Mouse (Mus musculus) limb, embryonic 14.5 days (tissue): Measurements from ENCODE around the gene Gsx1. TPM values are rescaled to one million over a fixed set of nuclear protein-coding genes. Genes with fewer than 3 reads are reported as not detected.

Source experiments
- ATAC-seq: fragments of 200-750 bp; cut with Nextera tagmentation; 2 replicates; pipeline ENCODE4 v1.8.0; 2017; ENCODE audit warnings: low read depth, moderate number of reproducible peaks, moderate TSS enrichment; ENCODE audit not compliant: low FRiP score
- DNase-seq: peaks from one replicate; pipeline ENCODE4 v3.0.0-alpha.2; 2015; ENCODE audit warnings: low spot score
- H3K27ac ChIP-seq: fragments of 300-500 bp; sonication (generic); replicated peaks from 2 replicates; pipeline ENCODE4 v1.5.1; 2014; ENCODE audit warnings: low read depth, mild to moderate bottlenecking, low read length, moderate library complexity, mixed read lengths
- H3K27me3 ChIP-seq: fragments of 300-500 bp; sonication (generic); 2 replicates; pipeline ENCODE4 v1.6.1; 2014; ENCODE audit warnings: low read length, mixed read lengths; ENCODE audit not compliant: control insufficient read depth, insufficient read depth
- H3K36me3 ChIP-seq: fragments of 300-500 bp; sonication (generic); 2 replicates; pipeline ENCODE4 v1.6.1; 2014; ENCODE audit warnings: mild to moderate bottlenecking, low read length, moderate library complexity, mixed read lengths; ENCODE audit not compliant: control insufficient read depth, insufficient read depth
- H3K4me1 ChIP-seq: fragments of 300-500 bp; sonication (generic); 2 replicates; pipeline ENCODE4 v1.6.1; 2014; ENCODE audit warnings: antibody characterized with exemption, low read length, mixed read lengths; ENCODE audit not compliant: control insufficient read depth, insufficient read depth
- H3K4me2 ChIP-seq: fragments of 300-500 bp; sonication (generic); replicated peaks from 2 replicates; pipeline ENCODE4 v1.6.1; 2014; ENCODE audit warnings: low read depth, mild to moderate bottlenecking, low read length, moderate library complexity; ENCODE audit not compliant: severe bottlenecking
- H3K4me3 ChIP-seq: fragments of 300-500 bp; sonication (generic); replicated peaks from 2 replicates; pipeline ENCODE4 v1.5.1; 2014; ENCODE audit warnings: low read length
- H3K9ac ChIP-seq: fragments of 300-500 bp; sonication (generic); 2 replicates; pipeline ENCODE4 v1.6.1; 2014; ENCODE audit warnings: mild to moderate bottlenecking, low read depth, low read length, moderate library complexity; ENCODE audit not compliant: severe bottlenecking
- H3K9me3 ChIP-seq: fragments of 300-500 bp; sonication (generic); 2 replicates; pipeline ENCODE4 v1.6.1; 2016; ENCODE audit warnings: low read length; ENCODE audit not compliant: control insufficient read depth
- POLR2A ChIP-seq: fragments of 200-500 bp; IDR thresholded peaks from 2 replicates; pipeline ENCODE4 v1.8.0; 2012; ENCODE audit warnings: inconsistent platforms, mild to moderate bottlenecking, moderate library complexity, borderline replicate concordance; ENCODE audit not compliant: insufficient read depth, insufficient read length; ENCODE audit errors: extremely low read depth
- WGBS: fragments of 180-500 bp; shearing (Covaris S2); extraction: QIAGEN DNeasy Blood & Tissue Kit; methylation state at CpG from one replicate; pipeline ENCODE4 v1.1.7; 2014; 5-methylcytosine and 5-hydroxymethylcytosine counted together
- polyA plus RNA-seq, 2 experiments: library from polyadenylated mRNA; depleted of rRNA in 1 of 2; stranded (reverse) in 1 of 2; unstranded in 1 of 2; fragments of >200 nt; fragmentation: Nextera tagmentation in 1 of 2; extraction: Ambion mirVana in 1 of 2; gene quantifications; 2 replicates each; pipeline versions ENCODE4 v1.2.1 to v1.2.3; 2012 to 2014

Gene Gsx1
- polyA plus RNA-seq, 2 experiments = not detected

DNA sequence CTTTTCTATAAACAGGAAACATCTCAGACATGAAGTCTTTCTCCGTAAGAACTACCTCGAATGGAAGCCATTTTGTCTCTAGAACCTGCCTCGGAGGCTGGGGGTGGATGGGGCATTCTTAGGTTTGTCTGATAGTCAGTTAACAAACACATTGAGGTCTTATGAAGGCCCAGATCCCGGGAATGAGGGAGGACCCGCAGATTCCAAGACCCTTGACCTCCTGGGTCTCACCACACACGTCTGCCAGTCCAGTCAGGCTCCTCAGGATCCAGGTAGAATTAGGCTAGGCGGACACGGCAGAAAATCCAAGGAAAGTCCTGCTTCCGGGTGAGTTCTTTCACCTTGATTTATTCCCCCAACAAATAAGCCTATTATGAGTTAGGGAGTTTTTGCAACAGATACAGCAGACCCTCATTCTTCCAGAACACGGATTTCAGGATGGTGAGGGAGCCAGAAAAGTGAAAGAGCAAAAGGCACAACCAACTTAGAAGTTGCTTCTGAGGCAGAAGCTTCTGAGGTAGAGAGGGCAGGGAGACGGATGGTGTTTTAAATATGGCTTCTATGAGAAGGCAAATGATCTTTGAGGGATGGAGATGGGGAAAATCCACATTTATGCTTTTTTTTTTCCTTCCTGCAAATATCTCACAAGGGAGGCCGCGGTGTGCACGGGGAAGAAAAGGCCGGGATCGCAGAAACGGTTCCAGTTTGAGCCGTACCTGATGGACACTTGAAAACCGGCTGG, 3.2 kb upstream of the Gsx1 start:
- WGBS = 7% methylated on average over 16 of the region's 19 CpGs
- no peak for TF ChIP-seq POLR2A
- Histone ChIP-seq H3K9me3 (no peaks in the 10 kb centered on the region), H3K9ac (no peak overlapping the region), H3K4me2 (peak overlapping the region; percentile 28; the same call in 1 of the 2 replicates), H3K27ac (no peak overlapping the region), H3K4me1 (peaks cover 7% of the 10 kb centered on the region), H3K36me3 (no peaks in the 10 kb centered on the region), H3K4me3 (no peak overlapping the region), H3K27me3 (peaks cover 50% of the 10 kb centered on the region)
- no peak for ATAC-seq
- DNase-seq = no peak

- no peak for TF ChIP-seq POLR2A
These were observed 2.5 kb upstream of the Gsx1 start for GRCm38 (mm10) chr5:147186001-147186431.

DNA sequence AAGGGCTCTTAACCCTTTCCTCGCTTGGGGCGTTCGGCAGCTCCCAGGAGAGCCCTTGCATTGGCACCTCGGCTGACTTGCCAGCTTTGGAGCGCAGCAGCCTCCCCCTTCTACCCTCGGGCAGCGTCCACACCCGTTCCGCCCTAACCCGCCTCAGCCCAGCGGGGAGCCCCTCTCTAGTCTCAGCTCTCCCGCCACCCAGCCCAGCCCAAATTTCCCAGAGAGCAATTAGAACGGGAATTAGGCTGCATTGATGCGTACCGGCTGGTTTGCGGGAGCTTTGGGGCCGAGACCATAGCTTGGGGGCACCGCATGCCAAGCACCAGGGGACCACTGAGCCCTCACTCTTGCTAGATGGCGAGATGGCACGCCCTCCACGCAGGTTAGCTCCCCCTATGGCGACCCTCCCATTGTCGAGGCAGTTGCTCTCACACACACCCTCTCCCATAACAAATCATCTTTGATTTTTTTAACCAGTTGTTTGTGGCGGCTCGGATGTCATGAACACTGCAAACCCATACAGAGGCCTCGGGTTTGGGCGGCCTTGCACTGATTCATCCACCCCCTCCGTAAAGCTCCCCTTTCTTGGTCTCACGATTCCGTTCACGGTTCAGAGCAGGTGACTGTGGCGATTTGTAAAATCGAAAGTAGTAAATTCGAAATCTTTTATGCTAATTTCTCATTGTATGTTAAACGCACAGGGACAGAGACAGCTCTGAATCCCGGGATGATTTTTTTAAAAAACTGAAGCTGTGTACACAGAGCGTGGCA, 1.5 kb upstream of the Gsx1 start:
- Histone ChIP-seq H3K36me3 (no peaks in the 10 kb centered on the region), H3K4me2 (no peak overlapping the region), H3K4me3 (peak overlapping the region; percentile 11), H3K27me3 (peaks cover 66% of the 10 kb centered on the region), H3K9ac (no peak overlapping the region), H3K4me1 (peaks cover 7% of the 10 kb centered on the region), H3K27ac (no peak overlapping the region), H3K9me3 (no peaks in the 10 kb centered on the region)
- DNase-seq (no peak), ATAC-seq (no peak)
- WGBS = 1% methylated on average over 37 of the region's 37 CpGs
- TF ChIP-seq POLR2A = no peak

More at GRCm38 (mm10) chr5:147186001-147186431, 2.5 kb upstream of the Gsx1 start:
- Histone ChIP-seq H3K36me3 (no peaks in the 10 kb centered on the region), H3K4me2 (peak overlapping the region; percentile 28), H3K27me3 (peaks cover 56% of the 10 kb centered on the region), H3K27ac (no peak overlapping the region), H3K4me1 (peaks cover 7% of the 10 kb centered on the region), H3K9ac (no peak overlapping the region), H3K9me3 (no peaks in the 10 kb centered on the region), H3K4me3 (peak overlapping the region; percentile 13; the same call in 1 of the 2 replicates)
- ATAC-seq (no peak), DNase-seq (no peak)
- WGBS = under 1% methylated on average over 24 of the region's 26 CpGs

DNA sequence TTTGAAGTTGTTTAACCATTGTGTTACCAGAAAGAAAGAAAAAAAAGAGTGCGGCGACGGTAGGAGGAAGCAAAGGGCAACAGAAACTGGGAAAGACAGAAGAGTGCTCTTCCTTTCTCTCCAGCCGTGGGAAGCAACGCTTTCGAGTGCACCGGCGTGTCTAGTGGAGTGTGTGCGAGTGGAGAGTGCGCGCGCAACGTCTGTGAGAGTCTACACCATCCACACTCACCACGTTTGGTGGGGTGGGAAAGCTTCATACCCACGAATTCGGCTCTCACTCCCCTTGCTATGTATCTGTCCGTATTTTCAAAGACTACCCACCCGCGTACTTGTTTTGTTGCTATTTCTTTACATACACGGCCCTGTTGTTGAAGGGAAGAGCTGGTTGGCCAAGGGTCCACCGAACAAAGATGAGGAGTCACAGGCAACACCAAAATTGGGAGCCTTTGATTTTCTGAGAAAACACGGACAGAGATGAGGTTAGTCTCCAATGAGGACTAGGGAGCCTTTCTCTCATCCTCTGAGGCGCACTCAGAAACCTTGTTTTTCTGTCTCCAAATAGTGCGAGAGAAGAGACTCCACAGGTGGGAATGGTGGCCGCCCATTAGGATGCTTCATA, 835 bp upstream of the Gsx1 start:
- Histone ChIP-seq H3K4me1 (peaks cover 7% of the 10 kb centered on the region), H3K27me3 (peaks cover 73% of the 10 kb centered on the region), H3K36me3 (no peaks in the 10 kb centered on the region), H3K27ac (no peak overlapping the region), H3K4me3 (peak overlapping the region; percentile 11), H3K4me2 (no peak overlapping the region), H3K9ac (no peak overlapping the region), H3K9me3 (no peaks in the 10 kb centered on the region)
- no peak for DNase-seq
- TF ChIP-seq POLR2A = no peak
- WGBS = 2% methylated on average over 25 of the region's 25 CpGs
- no peak for ATAC-seq

- no peak for TF ChIP-seq POLR2A
- Histone ChIP-seq H3K27ac (no peak overlapping the region), H3K4me2 (peak overlapping the region; percentile 47; the same call in 1 of the 2 replicates), H3K9me3 (no peaks in the 10 kb centered on the region), H3K4me3 (peak overlapping the region; percentile 30), H3K36me3 (no peaks in the 10 kb centered on the region), H3K9ac (no peak overlapping the region), H3K27me3 (peaks cover 83% of the 10 kb centered on the region), H3K4me1 (peaks cover 7% of the 10 kb centered on the region)
- DNase-seq = no peak
- no peak for ATAC-seq
- WGBS = under 1% methylated on average over 28 of the region's 28 CpGs
These were observed 660 bp downstream of the Gsx1 start for GRCm38 (mm10) chr5:147189156-147189555.
